Mouse (Mus musculus): ENCODE measurements around the gene Rhpn2. TPM values are rescaled to one million over a fixed set of nuclear protein-coding genes. Genes with fewer than 3 reads are reported as not detected.

Gene Rhpn2
- total and polyA plus RNA-seq, 2 experiments = 6.9 to 14.0 TPM

DNA sequence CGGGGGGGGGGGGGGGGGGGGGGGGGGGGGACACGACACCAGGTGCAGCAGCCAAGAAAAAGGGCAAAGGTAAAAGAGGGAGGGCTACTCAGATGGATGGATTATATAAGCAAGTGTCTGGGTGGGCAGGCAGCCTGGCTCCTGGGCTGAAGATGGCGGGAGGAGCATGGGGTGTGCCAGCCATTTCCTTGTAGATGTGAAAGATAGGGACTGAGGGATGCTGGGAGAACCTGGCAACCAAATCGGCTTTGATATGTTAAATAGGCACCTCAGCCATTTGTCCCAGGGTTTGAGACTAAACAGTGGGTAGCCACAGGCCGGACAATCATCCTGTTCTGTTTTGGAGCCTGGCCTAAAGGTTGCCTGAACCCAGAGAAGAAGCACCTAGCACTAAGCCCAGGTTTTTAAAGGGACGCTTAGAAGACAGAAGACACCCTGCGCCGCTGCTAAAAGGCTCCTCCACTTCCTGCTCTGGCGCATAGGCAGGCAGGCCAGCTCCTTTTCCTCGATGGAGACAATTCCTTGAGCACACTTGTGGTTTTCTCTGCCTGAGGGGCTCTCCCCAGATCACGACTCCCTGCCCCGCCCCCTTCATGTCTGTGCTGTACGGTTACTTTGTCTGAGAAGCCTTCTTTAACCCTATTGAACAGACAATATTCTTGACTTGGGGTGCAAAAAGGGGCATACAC is 11.1 kb upstream of the Rhpn2 start:
- Histone ChIP-seq H3K27me3 (ENCODE audit: control insufficient read depth, insufficient read depth, low read length) (no peaks in the 10 kb centered on the region), H3K36me3 (ENCODE audit: control insufficient read depth, insufficient read depth, low read length) (no peaks in the 10 kb centered on the region), H3K27ac (replicated peaks; ENCODE audit: insufficient read depth, low read depth, low read length) (no peak overlapping the region), H3K9ac (ENCODE audit: low read depth, low read length) (no peak overlapping the region), H3K4me1 (ENCODE audit: control insufficient read depth, insufficient read depth, low read length) (no peaks in the 10 kb centered on the region), H3K4me3 (ENCODE audit: insufficient read depth, low read depth, low read length) (no peak overlapping the region), H3K79me2 (ENCODE audit: control insufficient read depth, insufficient read depth, low read length) (peaks cover 3% of the 10 kb centered on the region; the same call in 1 of the 2 replicates)
- no peak for DNase-seq (ENCODE audit: extremely low read depth, low read depth, low spot score)
- WGBS = 42% methylated on average over 11 of the region's 13 CpGs
- no peak for TF ChIP-seq CTCF (IDR thresholded peaks at IDR 0.05; ENCODE audit: low read depth, low read length)

DNA sequence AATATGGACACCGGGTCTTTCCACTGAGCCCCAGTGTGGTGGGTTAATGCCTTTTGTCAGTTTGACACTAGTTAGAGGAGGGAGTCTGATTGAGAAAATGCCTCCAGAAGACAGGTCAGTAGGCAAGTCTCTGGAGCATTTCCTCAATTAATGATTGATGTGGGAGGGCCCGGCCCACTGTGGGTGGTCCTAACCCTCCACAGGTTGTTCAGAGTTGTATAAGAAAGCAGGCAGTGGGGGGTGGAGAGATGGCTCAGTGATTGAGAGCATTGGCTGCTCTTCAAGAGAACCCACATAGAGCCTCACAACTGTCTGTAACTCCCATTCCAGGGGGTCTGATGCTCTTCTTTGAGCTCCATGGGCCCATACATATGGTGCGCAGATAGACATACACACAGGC is 2.4 kb upstream of the Rhpn2 start:
- H3K79me2 ChIP-seq (ENCODE audit: control insufficient read depth, insufficient read depth, low read length) = peaks cover 5% of the 10 kb centered on the region; the same call in 1 of the 2 replicates
- H3K4me1 ChIP-seq (ENCODE audit: control insufficient read depth, insufficient read depth, low read length) = peaks cover 6% of the 10 kb centered on the region; the same call in 1 of the 2 replicates
- DNase-seq (ENCODE audit: extremely low read depth, low read depth, low spot score) = no peak
- no peak overlapping the region for H3K4me3 ChIP-seq (ENCODE audit: insufficient read depth, low read depth, low read length)
- TF ChIP-seq CTCF (IDR thresholded peaks at IDR 0.05; ENCODE audit: low read depth, low read length) (no peak), POLR2A (IDR thresholded peaks at IDR 0.05; ENCODE audit: extremely low read depth, insufficient read depth, low read length) (no peak)
- H3K9ac ChIP-seq (ENCODE audit: low read depth, low read length) = no peak overlapping the region
- H3K27ac ChIP-seq (replicated peaks; ENCODE audit: insufficient read depth, low read depth, low read length) = no peak overlapping the region
- no peaks in the 10 kb centered on the region for H3K36me3 ChIP-seq (ENCODE audit: control insufficient read depth, insufficient read depth, low read length)
- no peaks in the 10 kb centered on the region for H3K27me3 ChIP-seq (ENCODE audit: control insufficient read depth, insufficient read depth, low read length)
- 66% methylated on average over 3 of the region's 3 CpGs for WGBS

DNA sequence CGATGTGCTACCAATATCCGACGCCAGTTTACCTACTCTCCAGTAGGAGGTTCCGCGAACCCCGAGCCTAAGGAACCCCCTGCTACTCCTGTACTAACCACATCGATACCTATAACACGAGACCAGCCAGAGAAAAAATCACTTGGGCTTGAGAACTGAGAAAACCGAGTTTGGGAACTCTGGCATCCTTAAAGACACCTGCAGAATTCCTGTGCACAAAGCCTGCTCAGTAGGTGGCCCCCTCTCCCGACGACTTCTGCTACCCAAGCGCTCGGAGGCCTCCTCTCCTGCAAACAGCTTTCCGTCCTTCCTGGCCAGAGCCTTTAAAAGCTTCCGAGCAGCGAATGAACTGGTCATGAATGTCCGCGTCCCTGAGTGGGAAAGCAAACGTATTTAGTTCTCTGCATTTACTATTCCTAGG is 729 bp upstream of the Rhpn2 start:
- WGBS = under 1% methylated on average over 19 of the region's 19 CpGs
- Histone ChIP-seq H3K27ac (replicated peaks; ENCODE audit: insufficient read depth, low read depth, low read length) (0 out of 2 replicates have a peak overlapping the region, but pooled peaks have one; percentile 0), H3K27me3 (ENCODE audit: control insufficient read depth, insufficient read depth, low read length) (no peaks in the 10 kb centered on the region), H3K4me3 (ENCODE audit: insufficient read depth, low read depth, low read length) (peak overlapping the region; percentile 47), H3K36me3 (ENCODE audit: control insufficient read depth, insufficient read depth, low read length) (no peaks in the 10 kb centered on the region), H3K79me2 (ENCODE audit: control insufficient read depth, insufficient read depth, low read length) (peaks cover 13% of the 10 kb centered on the region; the same call in 1 of the 2 replicates), H3K9ac (ENCODE audit: low read depth, low read length) (peak overlapping the region; percentile 51), H3K4me1 (ENCODE audit: control insufficient read depth, insufficient read depth, low read length) (peaks cover 6% of the 10 kb centered on the region; the same call in 1 of the 2 replicates)
- DNase-seq (ENCODE audit: extremely low read depth, low read depth, low spot score) = peak; percentile 59
- TF ChIP-seq POLR2A (IDR thresholded peaks at IDR 0.05; ENCODE audit: extremely low read depth, insufficient read depth, low read length) = no peak
- TF ChIP-seq CTCF (IDR thresholded peaks at IDR 0.05; ENCODE audit: low read depth, low read length) = peak; percentile 56

DNA sequence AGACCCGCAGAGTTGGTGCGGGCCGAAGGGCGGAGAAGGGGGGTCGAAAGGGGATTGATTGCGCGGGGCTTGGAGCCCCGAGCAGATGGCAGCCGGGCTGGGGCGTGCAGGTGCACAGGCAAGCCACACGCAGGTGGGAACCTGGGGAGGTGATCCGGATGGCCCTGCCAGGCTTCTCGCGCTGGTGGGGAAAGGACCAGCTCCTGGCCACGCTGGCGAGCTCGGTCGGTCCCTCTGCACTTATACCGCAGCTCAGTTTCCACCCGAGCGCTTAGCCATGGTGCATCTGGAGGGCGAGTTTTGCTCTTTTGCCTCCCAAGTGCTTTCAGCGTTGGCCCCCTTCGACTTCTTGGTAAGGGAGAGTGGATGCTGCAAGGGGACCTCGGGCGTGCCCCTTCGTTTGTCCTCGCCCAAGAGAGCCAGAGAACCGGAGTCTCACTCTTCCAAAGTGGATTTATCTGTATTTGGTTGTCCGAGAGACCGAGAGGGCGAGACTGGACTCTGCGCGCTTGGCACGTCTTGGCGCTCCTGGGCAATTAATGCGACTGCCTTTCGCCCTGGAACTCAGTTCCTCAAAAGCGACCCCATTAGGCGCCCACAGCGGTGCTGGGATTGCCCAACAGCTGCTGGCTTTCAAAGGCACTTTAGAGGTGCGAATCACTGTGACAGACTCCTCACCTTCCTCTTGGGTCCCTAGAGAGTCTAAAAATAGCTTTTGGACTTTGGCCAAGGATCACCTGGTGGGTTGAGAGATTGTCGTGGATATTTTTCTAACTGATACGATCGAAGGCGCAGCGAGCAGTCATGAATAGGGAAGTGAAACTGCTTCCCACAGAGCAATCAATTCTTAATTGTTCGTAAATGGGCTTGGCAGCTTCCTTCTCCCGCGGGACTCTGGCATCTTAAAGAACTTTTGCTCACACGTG is 820 bp downstream of the Rhpn2 start:
- DNase-seq (ENCODE audit: extremely low read depth, low read depth, low spot score) = peak; percentile 79
- TF ChIP-seq POLR2A (IDR thresholded peaks at IDR 0.05; ENCODE audit: extremely low read depth, insufficient read depth, low read length) (no peak), CTCF (IDR thresholded peaks at IDR 0.05; ENCODE audit: low read depth, low read length) (no peak)
- H3K27ac ChIP-seq (replicated peaks; ENCODE audit: insufficient read depth, low read depth, low read length) = peak overlapping the region; percentile 85

DNA sequence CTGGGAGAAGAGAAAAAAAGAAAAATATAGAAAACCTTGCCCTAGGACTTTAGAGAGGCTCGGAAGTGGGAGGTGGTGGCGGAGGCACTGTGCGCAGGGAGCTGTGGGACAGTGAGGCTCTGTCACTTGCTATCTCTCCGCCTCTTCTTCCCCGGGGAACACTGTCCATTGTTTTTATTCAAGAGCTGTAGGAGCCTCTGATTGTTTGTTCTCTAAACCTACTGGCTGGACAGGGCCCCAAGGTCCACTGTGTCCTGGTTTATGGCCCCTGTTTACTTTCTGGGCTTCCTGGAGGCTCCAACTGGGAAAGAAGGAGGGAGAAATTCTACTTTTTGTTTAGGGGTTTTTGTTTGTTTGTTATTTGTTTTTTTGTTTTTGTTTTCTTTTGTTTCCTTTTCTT is 6.2 kb downstream of the Rhpn2 start:
- Histone ChIP-seq H3K79me2 (ENCODE audit: control insufficient read depth, insufficient read depth, low read length) (peaks cover 28% of the 10 kb centered on the region; the same call in 1 of the 2 replicates), H3K9ac (ENCODE audit: low read depth, low read length) (no peak overlapping the region; the same call in 1 of the 2 replicates), H3K27ac (replicated peaks; ENCODE audit: insufficient read depth, low read depth, low read length) (peak overlapping the region; percentile 60; the same call in 1 of the 2 replicates), H3K4me3 (ENCODE audit: insufficient read depth, low read depth, low read length) (no peak overlapping the region), H3K27me3 (ENCODE audit: control insufficient read depth, insufficient read depth, low read length) (no peaks in the 10 kb centered on the region), H3K4me1 (ENCODE audit: control insufficient read depth, insufficient read depth, low read length) (peaks cover 23% of the 10 kb centered on the region), H3K36me3 (ENCODE audit: control insufficient read depth, insufficient read depth, low read length) (no peaks in the 10 kb centered on the region)
- TF ChIP-seq POLR2A (IDR thresholded peaks at IDR 0.05; ENCODE audit: extremely low read depth, insufficient read depth, low read length) = no peak
- no peak for TF ChIP-seq CTCF (IDR thresholded peaks at IDR 0.05; ENCODE audit: low read depth, low read length)
- WGBS = 30% methylated on average over 5 of the region's 5 CpGs
- peak; percentile 60 for DNase-seq (ENCODE audit: extremely low read depth, low read depth, low spot score)

More for the DNA sequence above, 820 bp downstream of the Rhpn2 start:
- no peaks in the 10 kb centered on the region for H3K27me3 ChIP-seq (ENCODE audit: control insufficient read depth, insufficient read depth, low read length)
- H3K4me1 ChIP-seq (ENCODE audit: control insufficient read depth, insufficient read depth, low read length) = peaks cover 8% of the 10 kb centered on the region
- H3K4me3 ChIP-seq (ENCODE audit: insufficient read depth, low read depth, low read length) = peak overlapping the region; percentile 83
- H3K9ac ChIP-seq (ENCODE audit: low read depth, low read length) = peak overlapping the region; percentile 87
- H3K36me3 ChIP-seq (ENCODE audit: control insufficient read depth, insufficient read depth, low read length) = no peaks in the 10 kb centered on the region
- WGBS = under 1% methylated on average over 51 of the region's 51 CpGs
- H3K79me2 ChIP-seq (ENCODE audit: control insufficient read depth, insufficient read depth, low read length) = peaks cover 19% of the 10 kb centered on the region; the same call in 1 of the 2 replicates
